Mouse (Mus musculus): Measurements from ENCODE around the gene Cry2.
"Not testable (repeated sequence)": the region's sequence is repeated elsewhere in the genome, so short reads cannot be mapped to it uniquely, and the experiment has no call there.

The Cry2 gene
- long read RNA-seq, experiment 1, partial matches to known transcripts: 0 of 6 reads
- long read RNA-seq, experiment 1, other reads (novel, unspliced or antisense): 3 of 6 reads
- long read RNA-seq, experiment 2, partial matches to known transcripts: 2 of 12 reads
- long read RNA-seq, experiment 2, other reads (novel, unspliced or antisense): 6 of 12 reads

DNA sequence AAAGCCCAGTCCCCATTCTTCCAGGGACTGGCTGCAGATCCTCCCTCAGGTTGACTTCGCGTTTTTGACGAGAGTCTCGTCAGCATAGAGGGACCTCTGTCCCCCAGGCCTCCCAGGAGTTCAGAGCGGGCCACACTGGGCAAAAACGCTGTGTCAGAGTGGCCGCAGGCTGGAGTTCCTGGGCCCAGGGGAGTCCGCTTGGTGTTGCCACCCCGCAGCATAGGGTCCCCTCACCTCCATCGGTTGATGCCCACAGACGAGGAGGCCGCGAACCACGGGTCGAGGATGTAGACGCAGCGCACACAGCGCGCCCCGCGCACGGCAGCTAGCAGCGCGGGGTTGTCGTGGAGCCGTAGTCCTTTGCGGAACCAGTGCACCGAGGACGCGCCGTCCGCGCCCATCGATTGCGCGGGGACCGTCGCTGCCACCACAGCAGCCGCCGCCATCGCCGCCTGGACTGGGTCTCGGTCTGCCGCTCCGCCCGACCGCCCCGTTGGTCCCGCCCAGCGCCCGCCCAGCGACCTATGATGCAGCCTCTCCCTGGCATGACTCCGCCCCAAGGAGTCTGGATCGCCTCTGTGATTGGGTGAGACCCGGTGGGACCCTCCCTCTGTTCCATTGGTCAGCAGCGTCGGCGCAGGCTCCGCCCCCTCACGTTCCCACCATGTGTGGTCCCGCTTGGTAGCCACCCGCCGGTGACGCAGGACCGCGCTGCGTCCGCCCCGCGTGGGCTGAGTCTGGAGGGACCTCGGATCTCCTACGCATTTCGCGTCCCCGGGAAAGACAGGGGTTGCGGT, at the start of gene Cry2:
Cry2 (minus strand) TSS at position 466 of the 797 bp plus-strand sequence.
- intact Hi-C loops (cut with DNase I): loop anchor here (2.0 kb wide), 1 partner anchor 13 kb away; no protein-coding TSS in a partner anchor

DNA sequence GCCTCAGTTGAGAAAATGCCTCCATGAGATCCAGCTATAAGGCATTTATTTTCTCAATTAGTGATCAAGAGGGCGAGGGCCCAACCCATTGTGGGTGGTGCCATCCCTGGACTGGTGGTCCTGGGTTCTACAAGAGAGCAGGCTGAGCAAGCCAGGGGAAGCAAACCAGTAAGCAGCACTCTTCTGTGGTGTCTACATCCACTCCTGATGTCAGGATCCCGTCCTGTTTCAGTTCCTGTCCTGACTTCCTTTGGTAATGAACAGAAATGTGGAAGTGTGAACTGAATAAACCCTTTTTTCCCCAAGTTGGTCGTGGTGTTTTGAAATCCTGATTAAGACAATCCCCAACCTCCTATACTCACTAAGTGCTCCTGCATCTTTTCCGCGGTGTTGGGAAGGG, 49.7 kb upstream of the Cry2 start:
- intact Hi-C loops (cut with DNase I): no loop called here

DNA sequence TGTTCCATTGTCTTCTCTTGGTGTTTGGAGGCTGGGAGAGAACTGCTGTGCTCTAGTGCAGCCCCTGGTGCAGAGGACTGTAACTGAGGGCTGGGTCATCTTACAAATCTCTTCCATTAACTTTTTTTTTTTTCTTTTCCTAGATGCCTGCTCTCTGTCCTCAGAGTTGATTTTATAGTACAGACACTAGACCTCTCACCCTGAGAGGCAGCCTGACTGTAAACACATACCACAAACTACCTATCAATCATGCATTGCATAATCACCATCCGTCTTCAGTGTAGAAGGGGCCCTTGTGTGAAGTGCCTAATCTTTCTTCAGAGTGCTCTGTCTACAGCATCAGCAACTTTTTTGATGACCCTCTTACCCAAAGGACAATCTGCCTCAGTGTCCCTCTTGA, 48.7 kb upstream of the Cry2 start:
- intact Hi-C loops (cut with DNase I): no loop called here

DNA sequence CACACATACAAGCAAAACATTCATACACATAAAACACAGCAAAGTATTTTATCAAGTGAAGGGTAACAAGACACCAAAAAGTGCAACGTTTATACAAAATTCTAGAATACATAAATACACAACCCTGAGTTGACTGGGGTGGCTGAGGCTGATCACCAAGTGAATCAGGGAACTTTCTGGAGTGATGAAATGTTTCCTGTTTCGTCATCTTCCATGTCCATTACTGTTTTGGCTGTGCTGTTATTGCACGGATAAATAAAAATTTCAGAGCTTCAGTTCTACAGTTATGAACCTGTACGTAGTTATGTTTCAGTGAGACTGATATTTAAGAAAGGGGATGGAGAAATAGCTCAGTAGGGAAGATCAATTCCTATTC, 44.5 kb upstream of the Cry2 start:
- intact Hi-C loops (cut with DNase I): no loop called here

DNA sequence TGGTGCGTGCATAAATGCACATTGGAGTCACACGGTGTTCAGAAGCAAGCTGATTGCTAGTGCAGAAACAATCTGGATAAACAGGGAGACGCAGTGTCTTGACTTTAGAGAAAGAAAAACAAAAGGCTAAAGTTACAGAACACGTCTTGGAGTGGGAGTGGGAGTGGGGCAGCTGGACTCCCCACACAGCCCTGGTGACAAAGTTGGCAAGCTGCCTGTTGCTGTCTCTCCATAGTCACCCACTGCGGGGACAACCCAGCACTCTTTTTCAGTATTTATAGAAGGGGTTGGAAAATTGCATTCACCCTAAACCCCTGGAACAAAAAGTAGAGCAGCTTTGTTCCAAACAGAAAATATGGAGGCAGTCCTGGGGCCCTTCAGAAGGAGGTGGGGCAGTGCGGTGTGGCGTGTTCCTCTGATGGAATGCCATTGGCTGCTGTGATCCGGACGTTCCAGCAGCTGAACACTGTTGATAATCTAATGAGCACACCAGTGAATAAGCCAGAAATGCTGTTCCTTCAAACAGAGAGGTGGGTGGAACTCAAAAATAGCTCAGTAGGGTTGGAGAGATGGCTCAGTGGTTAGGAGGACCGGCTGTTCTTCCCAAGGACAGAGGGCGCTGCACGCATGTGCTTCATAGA, 43.9 kb upstream of the Cry2 start:
- intact Hi-C loops (cut with DNase I): no loop called here

DNA sequence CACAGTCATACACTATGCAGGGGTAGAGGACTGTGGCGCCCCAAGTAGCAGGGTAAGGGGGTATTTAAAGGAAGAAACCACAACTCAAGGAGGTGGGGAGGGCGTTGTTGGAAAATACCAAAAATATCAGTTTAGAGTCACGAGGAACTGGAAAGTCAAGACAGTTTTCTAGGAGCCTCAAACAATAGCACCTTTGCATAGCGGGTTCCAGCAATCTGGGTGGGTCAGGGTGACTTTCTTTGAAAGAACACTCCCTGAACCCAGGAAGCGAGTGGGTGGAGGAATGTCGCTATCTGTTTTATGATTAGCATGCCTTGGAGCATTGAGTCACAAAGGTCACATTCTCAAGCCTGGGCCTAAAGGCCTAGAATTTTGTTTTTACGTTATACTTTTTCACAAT, 42.7 kb upstream of the Cry2 start:
- intact Hi-C loops (cut with DNase I): not testable (repeated sequence)

DNA sequence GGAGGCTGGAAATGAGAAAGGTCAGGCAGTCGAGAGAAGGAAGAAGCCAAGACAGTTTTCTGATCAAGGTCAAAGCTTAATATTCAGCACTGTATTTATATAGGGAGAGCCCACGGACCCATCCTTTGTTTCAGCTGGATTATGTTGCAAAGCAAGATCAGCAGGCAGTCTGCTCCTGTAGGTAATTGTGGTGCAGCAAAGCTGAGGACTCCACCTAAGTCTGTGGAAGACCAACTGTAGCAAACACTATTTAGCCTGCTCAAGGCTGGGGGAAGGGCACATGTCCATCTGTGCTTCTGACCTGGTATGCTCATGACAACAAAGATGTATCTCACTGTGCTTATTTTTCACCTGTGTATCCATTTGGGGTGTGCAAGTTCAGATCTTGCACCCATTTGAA, 41.9 kb upstream of the Cry2 start:
- intact Hi-C loops (cut with DNase I): no loop called here

DNA sequence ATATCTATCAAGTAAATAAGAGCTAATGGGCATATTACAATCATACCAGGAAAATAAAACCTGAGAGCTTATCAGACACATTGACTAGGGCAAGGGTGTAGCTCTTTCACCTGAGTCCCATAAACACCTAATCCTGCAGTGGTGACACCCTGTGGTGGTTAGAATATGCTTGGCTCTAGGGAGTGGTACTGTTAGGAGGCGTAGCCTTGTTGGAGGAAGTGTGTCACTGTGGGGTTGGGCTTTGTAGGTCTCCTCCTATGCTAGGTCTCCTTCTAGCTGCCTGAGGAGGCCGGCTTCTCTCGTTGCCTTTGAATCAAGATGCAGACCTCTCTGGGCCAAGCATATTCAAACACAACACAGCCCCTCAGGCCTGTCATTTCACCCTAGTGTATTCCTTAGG, 41.1 kb upstream of the Cry2 start:
- intact Hi-C loops (cut with DNase I): no loop called here

DNA sequence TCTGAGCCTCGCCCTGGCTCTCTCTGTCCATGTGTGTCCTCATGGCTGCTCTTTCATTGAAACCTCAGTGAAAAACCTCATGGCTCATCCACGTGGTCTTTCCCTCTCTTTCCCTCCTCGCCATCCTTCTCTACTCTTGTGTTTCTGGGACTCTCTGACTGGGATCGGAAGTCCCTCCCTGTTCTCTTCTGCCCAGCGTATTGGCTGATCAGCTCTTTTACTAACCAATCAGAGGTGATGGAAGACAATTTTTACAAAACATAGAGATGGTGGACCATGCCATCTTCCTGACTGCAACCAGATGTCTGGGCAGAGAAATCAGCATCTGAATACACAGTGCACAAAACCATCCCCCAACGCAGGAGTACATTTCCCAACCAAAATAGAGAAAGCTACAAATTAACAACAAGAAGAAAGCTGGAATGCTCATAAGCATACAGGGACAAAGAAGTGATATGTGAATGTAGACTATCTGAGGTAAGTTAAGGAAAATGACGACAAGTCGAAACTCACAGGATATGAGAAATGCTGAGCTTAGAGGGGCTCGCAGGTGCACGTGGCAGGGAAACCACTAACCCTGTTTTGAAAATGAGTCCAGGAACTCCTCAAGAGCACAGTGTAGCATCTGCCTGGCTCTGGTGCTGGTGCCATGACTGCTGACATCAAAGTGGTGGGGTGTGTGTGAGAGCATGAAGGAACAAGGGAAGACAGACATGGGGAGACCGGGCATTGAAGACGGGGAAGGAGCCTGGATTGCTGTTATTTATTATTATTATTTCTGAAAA, 38.2 kb upstream of the Cry2 start:
- intact Hi-C loops (cut with DNase I): no loop called here

DNA sequence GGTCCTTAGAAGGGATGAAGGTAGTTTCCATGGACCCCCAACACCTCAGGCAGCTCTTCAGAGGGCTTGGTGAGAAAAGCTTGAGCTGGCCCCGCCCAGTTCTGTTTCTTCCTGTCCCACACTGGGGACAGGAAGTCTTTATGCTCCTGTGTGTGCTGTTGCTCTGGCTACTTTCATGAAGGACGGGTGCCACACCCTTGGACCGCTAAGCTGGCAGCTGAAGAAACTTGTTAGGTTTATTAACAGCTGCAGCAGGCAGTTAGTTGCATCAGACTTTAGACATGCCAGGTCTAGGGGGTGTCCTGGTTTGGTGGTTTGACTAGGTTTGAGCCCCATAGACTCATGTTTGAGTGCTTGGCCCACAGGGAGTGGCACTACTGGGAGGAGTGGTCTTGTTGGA, 30.8 kb upstream of the Cry2 start:
- intact Hi-C loops (cut with DNase I): no loop called here

DNA sequence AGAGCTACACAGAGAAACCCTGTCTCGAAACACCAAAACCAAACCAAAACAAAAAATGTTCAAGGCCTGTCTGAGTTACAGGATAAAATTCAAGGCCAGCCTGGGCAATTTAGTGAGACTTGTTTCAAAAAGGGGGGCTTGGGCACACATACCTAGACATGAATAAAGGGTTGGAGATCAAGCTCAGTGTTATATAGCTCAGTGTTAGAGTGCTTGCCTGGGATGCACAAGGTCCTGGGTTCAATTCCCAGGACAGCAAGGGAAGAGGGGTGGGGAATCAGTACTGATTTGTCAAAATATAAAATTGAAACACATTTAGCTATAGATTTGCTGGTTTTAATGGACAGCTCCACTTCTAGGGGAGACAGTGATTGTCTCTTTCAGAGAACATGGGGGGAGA, 27.4 kb upstream of the Cry2 start:
- intact Hi-C loops (cut with DNase I): no loop called here

DNA sequence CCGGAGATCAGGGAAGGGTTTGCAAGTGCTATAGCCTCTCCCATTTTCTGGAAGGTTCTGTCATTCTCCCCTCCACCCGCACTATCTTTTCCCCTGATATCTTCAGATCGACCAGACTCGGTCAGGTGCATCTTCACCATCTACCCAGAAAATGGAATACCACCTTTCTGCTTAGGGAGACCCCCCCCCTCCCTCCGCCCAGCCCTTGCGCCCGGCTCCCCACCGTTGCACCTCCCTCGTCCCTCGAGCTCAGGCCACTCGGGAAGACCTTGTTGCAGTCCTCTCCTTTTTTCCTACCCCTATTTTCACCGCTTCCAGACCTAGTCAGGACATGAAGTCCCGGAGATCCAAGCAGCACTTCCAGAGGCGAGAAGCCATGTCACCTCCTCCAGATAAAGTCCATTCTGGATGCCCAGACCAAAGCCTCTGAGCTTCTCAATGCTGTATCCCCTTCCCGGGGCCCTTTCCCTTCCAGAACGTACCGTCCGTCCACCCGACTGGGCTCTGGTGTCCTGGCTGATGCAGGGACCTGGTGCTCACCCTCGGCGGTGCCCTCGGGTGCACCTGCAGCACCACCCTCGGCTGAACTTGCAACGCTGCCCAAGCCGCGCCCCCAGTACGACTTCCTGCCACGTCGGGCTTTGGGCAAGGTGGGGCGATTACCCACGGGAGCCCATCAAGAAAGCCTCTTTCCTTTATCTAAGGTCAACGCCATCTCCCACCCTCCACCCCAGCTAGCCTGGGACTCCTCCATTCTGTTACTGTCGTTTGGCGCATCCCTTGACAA, 26.3 kb upstream of the Cry2 start, which contains the start of gene Slc35c1:
Slc35c1 (minus strand) TSS at position 618 of the 787 bp plus-strand sequence.
- intact Hi-C loops (cut with DNase I): no loop called here

DNA sequence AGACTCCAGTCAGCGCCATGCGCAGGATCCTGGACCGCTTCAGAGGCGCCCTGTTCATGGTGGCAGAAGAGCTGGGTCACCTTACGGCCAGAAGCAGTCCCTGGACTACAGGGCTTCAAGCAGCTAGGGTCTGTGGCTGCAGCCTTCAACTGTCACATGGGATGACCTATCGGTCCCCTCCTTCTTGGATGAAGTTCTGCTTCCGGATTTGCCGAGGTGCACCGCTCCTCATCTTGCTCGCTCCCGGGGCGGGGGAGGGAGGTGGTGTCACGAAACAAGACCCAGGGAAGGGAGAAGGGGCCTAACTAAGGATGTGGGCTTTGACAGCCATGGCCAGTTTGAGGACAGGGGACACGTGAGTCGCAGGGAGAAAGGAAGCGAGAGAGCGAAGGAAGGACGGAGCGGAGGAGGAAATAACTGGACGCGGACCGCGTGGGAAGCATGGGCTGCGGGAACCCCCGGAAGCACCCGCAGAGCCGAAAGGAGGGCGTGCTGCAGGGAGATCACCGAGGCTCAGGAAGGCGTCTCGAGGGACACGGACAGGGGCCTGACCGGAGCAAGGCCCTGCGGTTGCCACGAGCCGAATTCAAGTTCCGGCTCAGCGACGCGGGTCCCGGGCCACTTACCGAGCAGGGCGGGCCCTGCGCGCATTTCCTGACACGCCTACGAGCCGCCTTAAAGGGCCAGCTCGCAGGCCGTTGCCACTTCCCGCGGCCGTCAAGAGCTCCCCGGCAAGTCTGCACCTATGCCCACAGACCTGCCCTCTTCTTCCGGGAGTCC, 25.5 kb upstream of the Cry2 start:
- intact Hi-C loops (cut with DNase I): no loop called here

DNA sequence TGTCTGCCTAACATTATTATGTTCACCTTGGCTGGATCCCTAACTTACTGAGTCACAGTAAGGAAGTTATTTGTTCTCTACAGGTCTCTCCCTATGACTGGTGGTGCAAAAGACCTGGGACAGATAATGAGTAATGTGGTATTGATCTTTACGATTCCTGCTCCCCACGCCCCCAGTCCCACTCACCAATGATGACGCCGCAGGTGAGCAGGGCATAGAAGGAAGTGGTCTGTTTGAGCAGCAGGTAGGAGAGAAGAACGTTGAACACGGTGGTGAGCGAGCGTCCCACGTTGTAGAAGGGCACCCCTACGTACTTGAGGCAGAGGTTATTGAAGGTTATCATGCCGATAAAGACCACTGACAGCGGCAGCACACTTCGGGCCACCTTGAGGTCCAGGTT, 24.6 kb upstream of the Cry2 start:
- intact Hi-C loops (cut with DNase I): no loop called here

DNA sequence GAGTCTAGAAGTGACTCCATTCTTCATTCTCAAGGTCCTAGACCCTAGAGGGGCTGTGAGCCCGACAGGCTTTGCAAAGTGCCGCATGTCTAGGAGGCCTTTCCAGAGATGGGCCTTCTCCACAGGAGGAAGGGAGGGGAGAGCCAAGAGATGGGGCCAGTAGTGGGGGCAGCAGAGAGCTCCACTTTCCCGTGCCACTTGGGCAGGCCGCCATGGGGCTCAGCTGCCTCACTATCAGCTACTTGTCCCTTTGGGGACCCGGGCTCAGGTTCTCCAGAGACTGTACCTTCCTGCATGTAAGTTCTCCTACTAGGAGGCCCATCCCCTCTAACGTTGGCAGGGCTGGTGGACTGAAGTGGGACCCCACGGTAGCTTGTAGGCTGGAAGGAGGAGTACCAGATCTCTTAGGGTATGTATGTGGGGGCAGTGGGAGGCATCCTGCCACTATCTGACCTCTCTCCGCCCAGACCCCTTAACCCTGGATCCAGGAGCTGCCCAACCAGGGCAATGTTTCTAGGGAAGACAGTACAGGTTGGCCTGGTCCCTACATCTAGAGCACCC, 23.2 kb upstream of the Cry2 start:
- intact Hi-C loops (cut with DNase I): no loop called here

DNA sequence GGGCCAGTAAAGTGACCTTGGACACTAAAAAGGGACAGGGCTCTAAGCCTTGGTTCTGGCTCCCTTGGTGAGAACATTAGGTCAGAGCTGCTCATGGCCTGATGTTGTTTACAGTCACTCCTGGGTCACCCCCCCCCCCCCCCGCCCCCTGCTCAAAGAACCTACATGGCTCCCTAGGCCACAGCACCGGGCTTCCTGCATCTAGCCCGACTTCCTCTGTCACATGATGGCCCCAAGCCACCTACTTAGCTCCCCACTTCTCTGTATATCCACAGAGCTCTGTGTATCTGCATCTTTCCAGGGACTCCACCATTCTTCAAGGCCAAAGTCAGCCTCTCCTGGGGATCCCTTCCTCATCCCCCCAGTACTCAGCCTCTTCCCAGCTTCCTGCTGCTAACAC, 21.9 kb upstream of the Cry2 start:
- intact Hi-C loops (cut with DNase I): no loop called here

DNA sequence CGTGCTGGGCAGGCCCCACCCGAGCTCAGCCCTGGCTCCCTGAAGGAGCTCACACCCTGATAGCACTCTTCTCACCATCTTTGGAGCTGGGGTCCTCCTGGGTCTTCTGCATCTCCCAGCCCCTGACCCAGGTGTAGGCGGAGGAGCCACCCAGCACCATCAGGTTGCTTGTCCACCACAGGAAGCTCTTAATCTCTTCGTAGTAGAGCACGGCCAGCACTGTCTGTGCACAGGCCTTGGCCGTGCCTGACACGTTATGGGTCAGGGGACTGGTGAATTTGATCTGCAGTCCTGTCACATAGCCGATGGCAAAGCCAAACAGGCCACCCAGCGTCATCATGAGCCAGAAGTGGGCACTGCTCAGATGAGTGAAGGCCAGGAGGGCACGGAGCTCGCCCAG, 20.3 kb upstream of the Cry2 start:
- intact Hi-C loops (cut with DNase I): no loop called here

DNA sequence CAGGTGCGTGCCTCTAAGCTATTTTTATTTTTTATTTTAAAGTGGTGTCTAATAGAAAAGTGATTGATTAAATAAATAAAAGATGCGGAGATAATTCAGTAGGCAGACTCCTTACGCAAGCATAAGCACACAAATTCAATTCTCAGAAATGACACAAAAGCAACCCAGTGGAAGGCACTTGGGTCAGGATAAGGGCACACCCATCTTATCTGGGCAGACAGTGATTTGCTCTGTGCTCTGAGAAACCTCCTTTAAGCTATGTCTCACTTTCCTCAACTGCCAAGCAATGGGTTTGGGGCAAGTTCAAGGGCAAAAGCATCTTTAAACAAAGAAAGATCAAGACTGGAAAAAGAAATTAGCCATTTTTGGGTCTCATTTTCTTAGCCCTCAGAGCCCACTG, 17.3 kb upstream of the Cry2 start:
- intact Hi-C loops (cut with DNase I): no loop called here

DNA sequence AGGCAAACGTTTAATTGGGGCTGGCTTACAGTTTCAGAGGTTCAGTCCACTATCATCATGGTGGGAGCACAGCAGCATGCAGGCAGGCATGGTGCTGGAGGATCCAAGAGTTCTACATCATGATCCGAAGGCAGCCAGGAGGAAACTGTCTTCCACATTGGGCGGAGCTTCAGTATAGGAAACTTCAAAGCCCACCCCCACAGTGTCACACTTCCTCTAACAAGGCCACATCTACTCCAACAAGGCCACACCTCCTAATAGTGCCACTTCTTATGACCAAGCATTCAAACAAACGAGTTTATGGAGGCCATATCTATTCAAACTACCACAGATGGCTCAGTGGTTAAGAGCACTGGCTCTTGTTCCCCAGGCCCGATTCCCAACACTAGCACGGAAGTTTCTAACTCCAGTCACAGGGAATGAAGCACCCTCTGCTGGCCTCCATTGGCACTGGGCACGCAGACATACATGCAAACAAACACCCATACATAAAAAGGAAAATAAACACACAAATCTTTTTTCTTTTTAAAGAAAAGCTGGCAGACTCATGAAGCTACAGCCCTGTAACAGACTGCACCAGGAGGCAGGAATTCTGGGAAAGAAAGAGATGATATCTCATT, 13.4 kb upstream of the Cry2 start:
- intact Hi-C loops (cut with DNase I): no loop called here
